Mouse (Mus musculus): ENCODE results near the gene Kcng4. TPM values are rescaled to one million over a fixed set of nuclear protein-coding genes. Genes with fewer than 3 reads are reported as not detected.
A peak's percentile ranks its signal among the peaks of the same experiment; 100 is the strongest.

Gene Kcng4
- 0.10 and 0.13 TPM in 2 replicates for polyA plus RNA-seq (2015; fragmentation: Nextera tagmentation; extraction: Ambion mirVana)

DNA sequence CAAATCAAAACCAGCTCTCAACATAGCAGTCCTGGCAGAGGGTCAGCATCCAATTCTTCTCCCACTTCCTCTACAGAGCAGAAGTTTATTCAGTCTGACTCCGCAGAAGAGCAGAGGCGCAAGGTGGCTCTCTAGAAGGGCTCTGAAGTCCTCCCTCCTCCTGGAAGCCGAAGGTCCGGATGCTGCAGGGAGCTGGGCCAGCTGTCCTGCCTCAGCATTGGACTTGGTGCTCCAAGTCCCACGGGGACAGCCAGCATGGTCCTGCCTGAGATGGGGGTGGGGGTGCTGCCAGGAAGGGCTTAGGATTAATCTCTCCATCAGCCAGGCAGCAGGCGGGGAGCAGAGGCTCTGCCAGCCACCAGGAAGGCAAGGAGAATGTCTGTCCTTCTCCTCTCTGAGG, at the start of gene Kcng4:
TSS of gene Kcng4 (minus strand) at position 303 of the 400 bp plus-strand sequence.
- peak; percentile 34; the same call in 1 of the 2 replicates for ATAC-seq (ENCODE audit: low read depth)
- Histone ChIP-seq H3K9me3 (ENCODE audit: control insufficient read depth, low read length) (no peaks in the 10 kb centered on the region), H3K36me3 (ENCODE audit: control insufficient read depth, insufficient read depth, low read length) (no peaks in the 10 kb centered on the region), H3K9ac (ENCODE audit: low read length) (no peak within 1 kb of the TSS), H3K4me2 (ENCODE audit: low read depth, low read length) (no peak within 1 kb of the TSS), H3K27ac (ENCODE audit: low read length) (no peak within 1 kb of the TSS), H3K4me1 (replicated peaks; ENCODE audit: control insufficient read depth, insufficient read depth, low read length) (peaks cover 4% of the 10 kb centered on the region), H3K4me3 (ENCODE audit: low read length) (no peak within 1 kb of the TSS), H3K27me3 (ENCODE audit: control insufficient read depth, insufficient read depth, low read depth, low read length) (peaks cover 26% of the 10 kb centered on the region)
- WGBS: 18% methylated on average over 6 of the region's 6 CpGs

- Histone ChIP-seq H3K9ac (ENCODE audit: low read length) (no peak overlapping the region), H3K4me3 (ENCODE audit: low read length) (no peak overlapping the region), H3K36me3 (ENCODE audit: control insufficient read depth, insufficient read depth, low read length) (no peaks in the 10 kb centered on the region), H3K27ac (ENCODE audit: low read length) (no peak overlapping the region), H3K27me3 (ENCODE audit: control insufficient read depth, insufficient read depth, low read depth, low read length) (no peaks in the 10 kb centered on the region), H3K9me3 (ENCODE audit: control insufficient read depth, low read length) (no peaks in the 10 kb centered on the region), H3K4me2 (ENCODE audit: low read depth, low read length) (no peak overlapping the region), H3K4me1 (replicated peaks; ENCODE audit: control insufficient read depth, insufficient read depth, low read length) (peaks cover 3% of the 10 kb centered on the region; the same call in 1 of the 2 replicates)
- ATAC-seq (ENCODE audit: low read depth): no peak
- 59% methylated on average over 14 of the region's 14 CpGs for WGBS
Observed at GRCm38 (mm10) chr8:119679184-119679583, 43.7 kb upstream of the Kcng4 start.

DNA sequence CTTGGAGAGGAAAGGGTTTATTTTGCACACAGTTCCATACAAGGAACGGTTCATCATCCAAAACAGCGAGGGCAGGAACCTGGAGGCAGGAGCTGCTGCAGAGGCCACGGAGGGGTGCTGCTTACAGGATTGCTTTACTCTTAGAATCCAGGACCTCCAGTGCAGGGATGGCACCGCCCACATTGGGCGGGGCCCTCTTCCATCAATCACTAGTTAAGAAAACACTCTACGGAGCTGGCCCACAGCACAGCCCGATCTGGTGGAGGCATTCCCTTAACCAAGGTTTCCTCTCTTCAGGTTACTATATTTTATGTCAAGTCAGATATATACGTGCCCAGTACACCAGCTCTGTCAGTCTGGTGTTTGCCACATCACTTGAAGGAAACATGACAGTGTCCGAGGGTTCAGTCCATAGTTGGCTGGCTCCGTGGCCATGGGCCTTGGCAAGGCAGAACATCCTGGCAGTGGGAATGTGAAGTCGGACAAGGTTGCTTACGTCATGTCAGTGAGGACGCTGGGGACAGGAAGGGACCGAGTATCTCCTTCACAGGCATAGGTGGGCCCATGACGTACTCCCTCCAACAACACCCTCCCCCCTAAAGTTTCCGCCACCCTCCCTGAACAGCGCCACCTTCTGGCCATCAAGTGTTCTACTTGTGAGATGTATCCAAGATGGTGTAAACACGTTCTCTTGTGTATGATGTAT, 42.8 kb upstream of the Kcng4 start:
- H3K4me1 ChIP-seq (replicated peaks; ENCODE audit: control insufficient read depth, insufficient read depth, low read length): peaks cover 3% of the 10 kb centered on the region; the same call in 1 of the 2 replicates
- H3K9ac ChIP-seq (ENCODE audit: low read length): no peak overlapping the region
- 8% methylated on average over 18 of the region's 18 CpGs for WGBS
- no peaks in the 10 kb centered on the region for H3K9me3 ChIP-seq (ENCODE audit: control insufficient read depth, low read length)
- peak; percentile 50 for ATAC-seq (ENCODE audit: low read depth)
- H3K4me3 ChIP-seq (ENCODE audit: low read length): no peak overlapping the region
- peak overlapping the region; percentile 47 for H3K4me2 ChIP-seq (ENCODE audit: low read depth, low read length)
- H3K36me3 ChIP-seq (ENCODE audit: control insufficient read depth, insufficient read depth, low read length): no peaks in the 10 kb centered on the region
- H3K27ac ChIP-seq (ENCODE audit: low read length): no peak overlapping the region
- H3K27me3 ChIP-seq (ENCODE audit: control insufficient read depth, insufficient read depth, low read depth, low read length): no peaks in the 10 kb centered on the region

DNA sequence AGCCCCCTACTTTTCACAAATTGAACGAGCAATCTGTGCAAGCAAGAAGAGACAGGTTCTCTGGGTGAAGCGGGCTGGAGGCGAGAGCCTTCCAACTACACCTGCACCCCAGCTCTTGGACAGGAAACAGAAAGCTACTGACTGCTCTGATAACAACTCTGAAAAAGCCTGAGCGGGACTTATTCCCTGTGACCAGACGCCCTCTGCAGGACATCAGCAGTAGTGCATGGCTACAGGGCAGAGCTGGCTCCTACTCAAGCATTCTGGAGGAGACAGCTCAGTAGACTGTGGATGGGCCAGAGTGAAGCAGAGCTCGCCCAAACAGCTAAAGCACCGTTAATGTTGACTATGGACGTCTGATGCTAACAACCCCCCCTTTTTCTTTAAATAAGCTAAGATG, 40.9 kb upstream of the Kcng4 start:
- no peak overlapping the region for H3K4me2 ChIP-seq (ENCODE audit: low read depth, low read length)
- peak; percentile 54 for ATAC-seq (ENCODE audit: low read depth)
- WGBS: 9% methylated on average over 8 of the region's 8 CpGs

GRCm38 (mm10) chr8:119675457-119675856, 40.0 kb upstream of the Kcng4 start:
- Histone ChIP-seq H3K4me1 (replicated peaks; ENCODE audit: control insufficient read depth, insufficient read depth, low read length) (peaks cover 9% of the 10 kb centered on the region), H3K27me3 (ENCODE audit: control insufficient read depth, insufficient read depth, low read depth, low read length) (no peaks in the 10 kb centered on the region), H3K4me2 (ENCODE audit: low read depth, low read length) (no peak overlapping the region), H3K4me3 (ENCODE audit: low read length) (no peak overlapping the region), H3K27ac (ENCODE audit: low read length) (no peak overlapping the region), H3K36me3 (ENCODE audit: control insufficient read depth, insufficient read depth, low read length) (no peaks in the 10 kb centered on the region), H3K9me3 (ENCODE audit: control insufficient read depth, low read length) (no peaks in the 10 kb centered on the region), H3K9ac (ENCODE audit: low read length) (no peak overlapping the region)
- 84% methylated on average over 5 of the region's 5 CpGs for WGBS
- ATAC-seq (ENCODE audit: low read depth): no peak

More for the DNA sequence above, 40.9 kb upstream of the Kcng4 start:
- no peaks in the 10 kb centered on the region for H3K27me3 ChIP-seq (ENCODE audit: control insufficient read depth, insufficient read depth, low read depth, low read length)
- no peak overlapping the region for H3K4me3 ChIP-seq (ENCODE audit: low read length)
- H3K36me3 ChIP-seq (ENCODE audit: control insufficient read depth, insufficient read depth, low read length): no peaks in the 10 kb centered on the region
- H3K9me3 ChIP-seq (ENCODE audit: control insufficient read depth, low read length): no peaks in the 10 kb centered on the region
- no peak overlapping the region for H3K27ac ChIP-seq (ENCODE audit: low read length)
- H3K4me1 ChIP-seq (replicated peaks; ENCODE audit: control insufficient read depth, insufficient read depth, low read length): peaks cover 3% of the 10 kb centered on the region; the same call in 1 of the 2 replicates
- H3K9ac ChIP-seq (ENCODE audit: low read length): no peak overlapping the region

- 76% methylated on average over 11 of the region's 11 CpGs for WGBS
- Histone ChIP-seq H3K4me2 (ENCODE audit: low read depth, low read length) (no peak overlapping the region), H3K4me3 (ENCODE audit: low read length) (no peak overlapping the region), H3K27me3 (ENCODE audit: control insufficient read depth, insufficient read depth, low read depth, low read length) (no peaks in the 10 kb centered on the region), H3K36me3 (ENCODE audit: control insufficient read depth, insufficient read depth, low read length) (no peaks in the 10 kb centered on the region), H3K9ac (ENCODE audit: low read length) (no peak overlapping the region), H3K9me3 (ENCODE audit: control insufficient read depth, low read length) (no peaks in the 10 kb centered on the region), H3K27ac (ENCODE audit: low read length) (no peak overlapping the region), H3K4me1 (replicated peaks; ENCODE audit: control insufficient read depth, insufficient read depth, low read length) (peaks cover 13% of the 10 kb centered on the region)
- no peak for ATAC-seq (ENCODE audit: low read depth)
Observed at GRCm38 (mm10) chr8:119673976-119674555, 38.6 kb upstream of the Kcng4 start.

- 8% methylated on average over 16 of the region's 16 CpGs for WGBS
- Histone ChIP-seq H3K9ac (ENCODE audit: low read length) (peak overlapping the region; percentile 53), H3K4me3 (ENCODE audit: low read length) (no peak overlapping the region), H3K27me3 (ENCODE audit: control insufficient read depth, insufficient read depth, low read depth, low read length) (no peaks in the 10 kb centered on the region), H3K9me3 (ENCODE audit: control insufficient read depth, low read length) (no peaks in the 10 kb centered on the region), H3K36me3 (ENCODE audit: control insufficient read depth, insufficient read depth, low read length) (no peaks in the 10 kb centered on the region), H3K27ac (ENCODE audit: low read length) (peak overlapping the region; percentile 94), H3K4me2 (ENCODE audit: low read depth, low read length) (peak overlapping the region; percentile 50), H3K4me1 (replicated peaks; ENCODE audit: control insufficient read depth, insufficient read depth, low read length) (peaks cover 19% of the 10 kb centered on the region)
- peak; percentile 84 for ATAC-seq (ENCODE audit: low read depth)
Observed at GRCm38 (mm10) chr8:119670419-119671091, 35.1 kb upstream of the Kcng4 start.

DNA sequence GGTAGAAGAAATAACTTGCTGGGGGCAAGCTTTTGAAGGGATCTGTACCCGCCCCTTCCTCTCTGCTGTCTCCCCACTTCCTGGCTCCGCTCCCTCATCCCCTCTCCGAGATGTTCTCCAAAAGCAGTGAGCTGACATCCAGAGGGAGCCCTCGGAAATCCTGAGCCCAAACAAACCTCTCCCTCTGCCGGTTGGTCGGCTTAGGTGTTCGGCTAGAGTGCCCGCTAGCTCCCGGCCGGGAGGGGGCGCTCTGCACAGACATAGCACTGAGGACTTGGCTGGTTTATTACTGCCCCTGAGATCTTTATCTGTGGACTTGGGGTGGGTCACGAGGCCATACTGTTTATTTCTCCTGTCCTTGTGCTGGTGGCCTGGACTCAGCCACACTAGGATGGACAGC, 33.8 kb upstream of the Kcng4 start:
- H3K27me3 ChIP-seq (ENCODE audit: control insufficient read depth, insufficient read depth, low read depth, low read length): no peaks in the 10 kb centered on the region
- no peak overlapping the region for H3K4me3 ChIP-seq (ENCODE audit: low read length)
- H3K9me3 ChIP-seq (ENCODE audit: control insufficient read depth, low read length): no peaks in the 10 kb centered on the region
- WGBS: 33% methylated on average over 12 of the region's 12 CpGs
- ATAC-seq (ENCODE audit: low read depth): no peak
- H3K4me2 ChIP-seq (ENCODE audit: low read depth, low read length): no peak overlapping the region
- peak overlapping the region; percentile 56 for H3K27ac ChIP-seq (ENCODE audit: low read length)
- no peak overlapping the region for H3K9ac ChIP-seq (ENCODE audit: low read length)
- no peaks in the 10 kb centered on the region for H3K36me3 ChIP-seq (ENCODE audit: control insufficient read depth, insufficient read depth, low read length)
- peaks cover 23% of the 10 kb centered on the region for H3K4me1 ChIP-seq (replicated peaks; ENCODE audit: control insufficient read depth, insufficient read depth, low read length)

DNA sequence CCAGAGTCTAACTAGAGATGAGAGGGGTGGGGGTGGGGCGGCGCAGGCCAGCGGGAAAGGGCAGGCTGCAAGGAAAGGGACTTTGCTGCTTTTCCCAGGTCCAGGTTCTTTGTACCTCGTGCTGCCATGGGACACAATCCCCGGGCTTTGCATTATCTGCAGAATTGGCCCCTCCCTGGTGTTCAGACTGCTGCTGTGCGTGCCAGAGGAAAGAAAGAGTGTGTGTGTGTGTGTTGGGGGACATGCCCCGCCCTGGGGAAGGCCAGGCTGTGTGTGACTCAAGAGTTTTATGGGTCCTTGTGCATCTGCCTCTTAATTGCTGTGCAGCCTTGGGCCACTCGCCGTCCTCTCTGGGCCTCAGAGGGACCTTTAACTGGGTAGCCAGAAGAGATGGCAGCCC, 33.0 kb upstream of the Kcng4 start:
- H3K27ac ChIP-seq (ENCODE audit: low read length): no peak overlapping the region
- no peaks in the 10 kb centered on the region for H3K36me3 ChIP-seq (ENCODE audit: control insufficient read depth, insufficient read depth, low read length)
- H3K9me3 ChIP-seq (ENCODE audit: control insufficient read depth, low read length): no peaks in the 10 kb centered on the region
- H3K4me3 ChIP-seq (ENCODE audit: low read length): no peak overlapping the region
- no peaks in the 10 kb centered on the region for H3K27me3 ChIP-seq (ENCODE audit: control insufficient read depth, insufficient read depth, low read depth, low read length)
- 70% methylated on average over 9 of the region's 9 CpGs for WGBS
- no peak for ATAC-seq (ENCODE audit: low read depth)
- H3K9ac ChIP-seq (ENCODE audit: low read length): no peak overlapping the region
- H3K4me1 ChIP-seq (replicated peaks; ENCODE audit: control insufficient read depth, insufficient read depth, low read length): peaks cover 23% of the 10 kb centered on the region
- H3K4me2 ChIP-seq (ENCODE audit: low read depth, low read length): no peak overlapping the region
